Mouse (Mus musculus): ENCODE data around the gene Oas3.
"Not testable (repeated sequence)": the region's sequence is repeated elsewhere in the genome, so short reads cannot be mapped to it uniquely, and the experiment has no call there.

Gene Oas3

DNA sequence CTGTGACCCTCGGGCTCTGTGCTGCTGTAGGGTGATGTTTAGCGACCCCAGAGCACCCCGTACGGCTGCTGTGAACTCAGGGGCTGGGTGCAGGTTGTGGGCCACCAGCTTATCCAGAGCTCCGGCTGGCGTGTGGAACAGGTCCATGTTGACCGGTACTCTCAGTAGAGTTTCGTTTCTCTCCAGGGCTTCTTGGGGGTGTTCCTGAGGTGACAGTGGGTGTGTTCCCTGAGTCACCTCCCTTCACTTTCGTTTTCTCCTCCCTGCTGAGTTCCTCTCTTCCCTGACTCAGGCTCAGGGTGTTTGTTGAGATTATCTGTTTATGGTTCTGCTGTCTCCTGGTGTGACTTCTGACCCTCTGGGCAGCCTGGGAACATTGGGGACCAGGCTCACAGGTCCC lies at the start of gene Oas3:
Gene Oas3, minus strand, starts transcription at position 184 of the 400 bp plus-strand sequence.
- DNase-seq (ENCODE audit: low spot score): no peak

GRCm38 (mm10) chr5:120818999-120819398 lies 41.5 kb upstream of the Oas3 start:
- no peak for DNase-seq (ENCODE audit: low spot score)

DNA sequence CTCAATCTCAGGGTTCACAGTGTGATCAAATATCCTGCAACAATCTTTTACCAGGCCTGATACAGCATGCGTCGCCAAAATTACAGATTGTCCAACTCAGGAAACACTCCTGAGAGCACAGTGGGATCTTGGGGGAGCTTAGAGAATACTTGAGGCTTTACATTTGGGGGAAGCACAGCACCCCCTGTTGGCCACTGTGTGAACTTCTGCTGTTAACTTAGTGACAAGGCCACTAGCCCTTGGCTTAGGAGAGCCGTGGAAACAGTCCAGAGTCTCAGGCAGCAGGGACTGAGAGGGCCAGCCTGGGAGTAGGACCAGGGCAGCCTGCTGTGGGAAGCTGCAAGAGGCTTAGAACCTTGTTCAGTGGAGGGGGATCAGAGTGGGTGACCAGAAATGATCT lies 38.5 kb upstream of the Oas3 start:
- peak; percentile 26 for DNase-seq (ENCODE audit: low spot score)

DNA sequence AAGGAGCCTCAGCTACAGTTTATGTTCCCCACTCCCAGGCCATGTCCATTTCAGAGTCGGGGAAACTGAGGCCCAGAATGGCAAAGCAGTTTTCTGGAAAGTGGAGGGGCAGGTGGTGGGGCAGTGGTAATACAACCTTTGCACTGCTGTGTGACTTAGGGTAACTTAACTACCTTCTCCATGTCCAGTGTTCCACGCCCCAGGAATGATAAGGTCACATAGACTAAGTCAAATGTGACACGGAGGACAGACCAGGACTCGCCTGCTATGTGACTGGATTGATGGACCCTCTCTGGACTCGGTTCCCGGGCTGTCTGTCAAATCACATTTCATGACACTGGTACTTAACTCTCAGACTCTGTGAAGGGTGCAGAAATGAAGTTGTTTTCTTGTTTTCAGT lies 35.6 kb upstream of the Oas3 start:
- no peak for DNase-seq (ENCODE audit: low spot score)

- DNase-seq (ENCODE audit: low spot score): peak; percentile 82
These were observed 34.7 kb upstream of the Oas3 start, which contains the start of gene Oas1c for GRCm38 (mm10) chr5:120811951-120812819. TSS of gene Oas1c (minus strand) at chr5:120812514.

DNA sequence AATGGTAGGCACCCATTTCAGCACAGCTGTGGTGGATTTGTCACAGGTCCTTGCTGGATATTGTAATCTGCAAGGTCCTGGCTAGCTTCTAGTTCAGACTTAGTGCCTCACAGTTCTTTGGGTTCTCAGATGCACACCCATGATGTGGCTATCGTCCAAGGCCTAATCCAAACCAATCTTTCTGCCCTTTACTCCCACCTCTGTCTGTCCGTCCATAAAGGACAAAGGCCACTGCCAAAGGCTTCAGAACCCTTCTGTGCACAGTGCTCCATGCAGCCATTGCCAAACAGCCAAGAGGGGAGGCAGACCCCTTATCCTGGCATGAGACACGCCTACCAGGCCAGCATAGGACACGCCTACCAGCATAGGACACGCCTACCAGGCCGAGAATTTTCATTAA lies 31.7 kb upstream of the Oas3 start:
- no peak for DNase-seq (ENCODE audit: low spot score)

GRCm38 (mm10) chr5:120806458-120806857 lies 29.0 kb upstream of the Oas3 start:
- peak; percentile 24 for DNase-seq (ENCODE audit: low spot score)

DNA sequence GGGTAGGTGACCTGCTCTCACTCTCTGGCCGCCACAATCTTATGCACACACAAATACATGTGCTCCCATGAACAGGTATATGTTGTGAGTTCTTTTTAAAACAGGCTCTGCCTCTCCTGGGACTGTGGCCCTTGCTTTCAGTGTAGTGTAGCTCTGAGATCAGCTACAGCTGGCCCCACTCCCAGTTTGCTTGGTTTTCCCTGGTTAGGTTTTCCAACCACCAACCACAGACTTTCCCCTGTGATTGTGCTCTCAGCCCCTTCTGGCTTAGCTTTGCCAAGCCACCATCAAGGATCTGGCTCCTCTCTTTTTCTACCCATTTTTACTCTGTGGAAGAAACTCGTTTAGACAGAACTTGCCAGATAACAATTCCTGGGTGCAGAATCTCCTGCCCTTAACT lies 26.1 kb upstream of the Oas3 start:
- no peak for DNase-seq (ENCODE audit: low spot score)

DNA sequence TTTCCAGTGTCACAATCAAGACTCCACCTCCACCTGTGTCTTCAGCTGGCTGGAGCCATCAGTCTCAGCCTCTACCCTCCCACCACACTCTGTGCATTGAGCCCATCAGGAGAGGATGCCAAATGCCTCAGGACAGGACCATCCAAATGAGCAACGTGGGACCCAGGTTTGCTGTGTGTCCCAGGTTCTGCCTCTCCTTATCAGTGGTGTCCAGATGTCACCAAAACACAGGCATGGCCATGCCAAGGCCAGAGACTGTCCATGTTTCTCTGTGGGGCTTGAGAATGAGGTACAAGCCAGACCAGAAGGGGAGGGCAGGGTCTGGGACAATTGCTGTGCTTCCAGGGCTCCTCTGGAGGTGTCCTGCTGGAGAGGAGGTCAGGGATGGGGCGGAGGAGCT lies 21.5 kb upstream of the Oas3 start:
- DNase-seq (ENCODE audit: low spot score): not testable (repeated sequence)

DNA sequence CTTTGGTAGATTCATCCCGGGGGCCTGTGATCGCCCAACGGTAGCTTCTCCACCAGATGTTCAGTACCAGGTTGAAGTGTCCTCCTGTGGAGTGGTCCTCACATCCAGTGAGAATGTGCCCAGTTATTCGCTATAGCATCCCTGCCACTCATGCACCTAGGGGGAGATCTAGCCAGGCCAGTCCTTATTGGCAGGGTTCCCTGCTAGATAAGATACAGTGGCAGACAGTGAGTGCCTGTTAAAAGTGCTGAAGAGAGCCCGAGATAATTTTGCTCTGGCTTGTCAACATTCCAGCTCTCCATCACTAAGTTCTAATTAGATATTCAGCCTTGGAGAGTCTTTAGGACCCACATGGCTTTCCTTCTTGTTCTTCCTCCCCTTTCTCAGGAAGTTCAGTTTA lies 20.7 kb upstream of the Oas3 start:
- not testable (repeated sequence) for DNase-seq (ENCODE audit: low spot score)

DNA sequence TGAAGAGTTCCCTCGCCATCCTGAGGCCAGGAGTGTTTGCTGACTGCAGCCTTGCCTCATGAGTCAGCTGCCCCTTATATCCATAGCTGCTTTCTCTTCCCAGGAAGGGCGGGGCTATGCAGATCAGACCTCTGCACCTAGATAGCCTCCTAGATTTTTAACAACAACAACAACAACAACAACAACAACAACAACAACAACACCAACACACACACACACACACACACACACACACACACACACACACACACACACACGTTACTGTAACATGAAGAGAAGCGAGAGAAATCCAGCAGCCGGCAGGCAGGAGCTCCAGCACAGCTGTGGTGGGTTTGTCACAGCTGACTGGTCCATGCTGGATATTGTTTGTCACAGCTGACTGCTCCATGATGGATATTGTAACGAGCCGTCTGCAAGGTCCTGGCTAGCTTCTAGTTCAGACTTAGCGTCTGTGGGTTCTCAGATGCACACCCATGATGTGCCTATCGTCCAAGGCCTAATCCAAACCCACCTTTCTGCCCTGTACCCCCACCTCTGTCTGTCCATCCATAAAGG lies 18.1 kb upstream of the Oas3 start, which contains the start of gene Oas1e:
Gene Oas1e, minus strand, starts transcription at position 51 of the 555 bp plus-strand sequence.
- DNase-seq (ENCODE audit: low spot score): not testable (repeated sequence)

- peak; percentile 27 for DNase-seq (ENCODE audit: low spot score)
These were observed 15.6 kb upstream of the Oas3 start for GRCm38 (mm10) chr5:120793043-120793442.

- no peak for DNase-seq (ENCODE audit: low spot score)
These were observed 9.6 kb upstream of the Oas3 start for GRCm38 (mm10) chr5:120787042-120787441.

- no peak for DNase-seq (ENCODE audit: low spot score)
These were observed 5.0 kb upstream of the Oas3 start for GRCm38 (mm10) chr5:120782446-120782845.

GRCm38 (mm10) chr5:120781646-120782045 lies 4.2 kb upstream of the Oas3 start:
- DNase-seq (ENCODE audit: low spot score): no peak

DNA sequence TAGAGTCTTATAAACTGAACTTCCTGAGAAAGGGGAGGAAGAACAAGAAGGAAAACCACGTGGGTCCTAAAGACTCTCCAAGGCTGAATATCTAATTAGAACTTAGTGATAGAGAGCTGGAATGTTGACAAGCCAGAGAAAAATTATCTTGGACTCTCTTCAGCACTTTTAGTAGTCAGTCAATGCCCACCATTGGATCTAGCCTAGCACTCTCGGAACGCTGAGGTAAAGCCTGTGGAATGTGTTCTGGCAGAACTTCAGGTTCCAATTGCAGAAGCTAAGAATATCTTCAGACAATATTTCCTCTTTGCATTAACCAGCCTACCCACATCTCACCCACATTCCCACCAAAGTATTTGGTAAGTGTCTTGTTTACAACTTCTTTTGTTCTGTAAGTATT lies 2.5 kb upstream of the Oas3 start:
- no peak for DNase-seq (ENCODE audit: low spot score)

- no peak for DNase-seq (ENCODE audit: low spot score)
These were observed 1.5 kb upstream of the Oas3 start for GRCm38 (mm10) chr5:120778941-120779340.

DNA sequence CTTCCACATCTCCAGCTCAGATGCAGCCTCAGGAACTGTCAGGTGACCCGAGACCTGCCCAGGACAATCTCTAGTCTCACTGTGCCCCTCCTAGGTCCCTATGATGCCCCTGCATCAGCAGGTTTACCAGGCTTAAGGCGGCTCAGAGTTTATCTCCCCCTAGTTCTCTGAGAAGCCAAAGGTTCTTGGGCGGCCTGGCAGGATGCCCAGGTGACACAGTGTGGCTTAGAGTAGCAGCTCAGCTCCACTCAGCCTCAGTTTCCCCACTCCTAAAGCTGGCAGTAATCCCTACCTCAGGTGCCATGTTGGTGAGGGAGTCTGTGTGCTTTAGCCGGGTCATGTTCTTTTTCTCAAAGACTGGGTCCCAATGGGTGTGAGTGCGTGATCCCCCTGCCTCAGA lies 660 bp downstream of the Oas3 start:
- DNase-seq (ENCODE audit: low spot score): no peak

GRCm38 (mm10) chr5:120775287-120775985 lies 2.0 kb downstream of the Oas3 start:
- DNase-seq (ENCODE audit: low spot score): no peak

- DNase-seq (ENCODE audit: low spot score): no peak
These were observed 8.1 kb downstream of the Oas3 start for GRCm38 (mm10) chr5:120769396-120769795.

GRCm38 (mm10) chr5:120765010-120765409 lies 12.5 kb downstream of the Oas3 start:
- DNase-seq (ENCODE audit: low spot score): no peak

DNA sequence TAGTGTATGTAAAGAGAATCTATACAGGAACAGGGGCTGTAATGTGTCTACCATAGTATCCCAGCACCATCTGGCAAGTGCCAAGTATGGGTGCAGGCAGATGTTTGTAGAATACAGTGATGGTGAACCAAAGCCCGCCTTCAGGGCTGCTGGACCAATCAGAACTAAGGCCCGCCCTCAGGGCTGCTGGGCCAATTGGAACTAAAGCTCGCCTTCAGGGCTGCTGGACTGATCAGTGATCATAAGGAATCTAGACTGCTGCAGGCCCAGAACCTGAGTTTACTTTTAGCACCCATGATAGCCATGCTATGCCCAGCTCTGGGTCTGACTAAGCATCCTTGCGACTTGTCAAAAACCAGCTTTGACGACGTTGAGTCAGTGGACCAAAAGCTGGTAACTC lies 15.6 kb downstream of the Oas3 start:
- DNase-seq (ENCODE audit: low spot score): peak; percentile 49

GRCm38 (mm10) chr5:120754215-120754614 lies 23.2 kb downstream of the Oas3 start:
- no peak for DNase-seq (ENCODE audit: low spot score)

All from testis, postnatal 14 days (tissue).